Mouse (Mus musculus): Measurements from ENCODE around the gene Klhl18. TPM values are rescaled to one million over a fixed set of nuclear protein-coding genes. Genes with fewer than 3 reads are reported as not detected.
A peak's percentile ranks its signal among the peaks of the same experiment; 100 is the strongest.

Gene Klhl18
- polyA plus RNA-seq, 1 experiment from 2014 or later: 2.5 TPM

DNA sequence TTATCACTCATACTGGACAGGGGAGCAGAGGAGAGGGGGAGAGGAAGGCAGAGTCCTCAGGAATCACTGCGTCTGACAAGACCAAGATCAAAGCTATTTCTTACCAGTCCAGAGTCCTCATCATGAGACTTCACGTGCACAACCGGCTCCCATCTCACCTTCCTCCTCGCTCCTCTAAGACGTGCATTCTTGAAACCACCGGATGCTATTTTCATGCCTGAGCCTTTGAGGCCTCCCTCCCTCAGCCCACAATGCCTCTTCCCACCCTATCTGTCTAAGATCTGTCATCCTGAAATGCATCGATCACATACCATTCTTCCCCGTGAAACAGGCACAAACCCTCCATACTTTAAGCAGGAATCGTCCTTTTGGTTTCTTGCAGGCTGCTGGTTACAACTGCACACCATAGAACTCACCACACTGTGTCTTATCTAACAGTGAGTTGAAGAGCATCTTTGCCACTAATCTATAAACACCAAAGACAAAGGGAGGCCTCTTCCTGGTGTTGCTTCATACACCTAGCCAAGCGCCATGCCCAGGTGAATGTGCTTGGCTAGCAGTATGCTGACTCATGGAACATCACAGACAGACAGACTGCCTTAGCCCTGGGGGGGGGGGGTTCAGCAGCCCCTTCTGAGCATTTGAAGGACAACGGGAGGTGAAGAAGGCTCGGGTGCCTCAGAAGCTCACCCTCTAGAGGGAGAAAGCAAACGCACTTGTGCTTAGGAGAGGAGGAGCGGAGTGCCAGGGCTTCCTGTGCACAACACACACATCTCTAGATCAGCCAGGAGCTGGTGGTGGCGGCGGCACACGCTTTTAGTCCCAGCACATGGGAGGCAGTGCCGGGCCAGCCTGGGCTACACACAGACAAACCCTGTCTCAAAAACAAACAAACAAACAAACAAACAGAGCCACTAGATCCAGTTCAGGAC, 15.3 kb downstream of the Klhl18 start:
- no peak overlapping the region for H3K9ac ChIP-seq
- no peak overlapping the region for H3K27ac ChIP-seq (replicated peaks)
- no peak overlapping the region for H3K4me3 ChIP-seq (replicated peaks)
- no peaks in the 10 kb centered on the region for H3K36me3 ChIP-seq (replicated peaks)
- H3K4me1 ChIP-seq (replicated peaks): peaks cover 35% of the 10 kb centered on the region
- H3K4me2 ChIP-seq: no peak overlapping the region
- WGBS (ENCODE audit: insufficient replicate concordance): 27% methylated on average over 18 of the region's 18 CpGs
- no peaks in the 10 kb centered on the region for H3K27me3 ChIP-seq
- ATAC-seq (ENCODE audit: insufficient read depth): no peak; the same call in 1 of the 2 replicates
- no peaks in the 10 kb centered on the region for H3K9me3 ChIP-seq (replicated peaks)

DNA sequence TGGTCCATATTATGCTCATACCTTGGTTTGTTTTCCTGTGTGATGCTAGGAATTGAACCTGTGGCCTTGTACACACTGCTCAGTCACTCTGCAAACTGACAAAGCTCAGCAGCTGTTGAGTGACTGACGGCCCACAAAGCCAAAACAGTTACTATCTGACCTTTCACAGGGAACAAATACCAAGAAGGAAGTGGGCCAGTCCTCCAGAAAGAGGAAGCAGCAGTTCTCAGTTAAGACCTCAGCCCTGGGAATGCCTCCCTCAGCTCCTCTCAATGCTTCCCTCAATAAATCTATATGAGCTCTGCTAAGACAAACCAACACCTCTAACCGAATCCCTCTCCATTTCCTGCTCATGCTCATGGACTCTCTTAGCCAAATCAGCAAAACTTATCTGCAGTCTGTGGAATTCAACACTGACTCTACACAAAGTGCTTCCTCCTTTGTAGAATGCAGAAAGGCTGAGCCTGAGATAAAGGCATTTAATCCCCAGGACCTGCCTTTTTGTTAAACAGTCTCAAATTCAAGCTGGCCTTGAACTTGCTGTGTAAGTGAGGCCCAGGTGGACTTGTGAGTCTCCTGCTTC, 17.3 kb downstream of the Klhl18 start:
- Histone ChIP-seq H3K9ac (no peak overlapping the region), H3K4me1 (replicated peaks) (peaks cover 34% of the 10 kb centered on the region), H3K27ac (replicated peaks) (peak overlapping the region; percentile 72), H3K36me3 (replicated peaks) (no peaks in the 10 kb centered on the region), H3K27me3 (no peaks in the 10 kb centered on the region), H3K9me3 (replicated peaks) (no peaks in the 10 kb centered on the region), H3K4me3 (replicated peaks) (no peak overlapping the region), H3K4me2 (peak overlapping the region; percentile 15)
- 7% methylated on average over 2 of the region's 2 CpGs for WGBS (ENCODE audit: insufficient replicate concordance)
- ATAC-seq (ENCODE audit: insufficient read depth): peak; percentile 34; the same call in 1 of the 2 replicates

DNA sequence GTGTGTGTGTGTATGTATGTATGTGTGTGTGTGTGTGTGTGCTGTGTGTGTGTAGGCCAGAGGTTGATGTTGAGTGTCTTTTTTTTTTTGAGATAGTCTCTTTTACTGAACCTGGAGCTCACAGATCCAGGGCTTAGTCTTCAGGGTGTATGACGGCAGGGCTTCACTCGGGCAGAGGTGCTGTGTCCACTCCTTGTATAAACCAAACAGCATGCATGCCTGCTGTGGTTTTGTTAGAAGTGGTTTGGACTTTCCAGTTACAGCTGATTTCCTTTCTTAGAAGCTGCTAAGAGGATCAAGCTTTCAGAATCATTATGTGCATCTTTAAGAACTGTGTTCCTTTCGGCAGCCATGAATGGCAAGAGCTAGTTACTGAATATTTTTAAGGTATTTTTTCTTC, 18.6 kb downstream of the Klhl18 start:
- Histone ChIP-seq H3K4me1 (replicated peaks) (peaks cover 28% of the 10 kb centered on the region), H3K9ac (no peak overlapping the region), H3K9me3 (replicated peaks) (no peaks in the 10 kb centered on the region), H3K4me3 (replicated peaks) (no peak overlapping the region), H3K27me3 (no peaks in the 10 kb centered on the region), H3K27ac (replicated peaks) (no peak overlapping the region), H3K36me3 (replicated peaks) (no peaks in the 10 kb centered on the region), H3K4me2 (no peak overlapping the region)
- 62% methylated on average over 3 of the region's 3 CpGs for WGBS (ENCODE audit: insufficient replicate concordance)
- no peak for ATAC-seq (ENCODE audit: insufficient read depth)

DNA sequence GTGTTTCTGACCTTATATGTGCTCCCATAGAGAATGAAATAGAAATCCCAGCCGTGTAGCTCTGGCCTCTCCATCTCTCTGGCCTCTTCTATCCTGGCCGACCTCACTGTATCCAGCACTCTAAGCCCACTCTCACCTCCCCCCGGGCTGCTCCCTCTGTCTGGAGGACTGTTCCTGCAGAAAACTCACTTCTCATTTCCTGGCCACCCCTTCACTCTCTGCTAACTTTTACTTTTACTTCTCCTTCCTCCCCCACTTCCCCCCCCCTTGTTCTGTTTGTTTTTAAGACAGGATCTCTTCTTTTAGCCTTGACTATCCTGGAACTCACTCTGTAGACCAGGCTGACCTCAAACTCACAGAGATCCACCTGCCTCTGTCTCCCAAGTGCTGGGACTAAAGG, 24.0 kb downstream of the Klhl18 start:
- H3K4me2 ChIP-seq: no peak overlapping the region
- no peak overlapping the region for H3K4me3 ChIP-seq (replicated peaks)
- H3K36me3 ChIP-seq (replicated peaks): no peaks in the 10 kb centered on the region
- no peaks in the 10 kb centered on the region for H3K27me3 ChIP-seq
- no peaks in the 10 kb centered on the region for H3K9me3 ChIP-seq (replicated peaks)
- no peak overlapping the region for H3K27ac ChIP-seq (replicated peaks)
- no peak overlapping the region for H3K9ac ChIP-seq
- 33% methylated on average over 3 of the region's 3 CpGs for WGBS (ENCODE audit: insufficient replicate concordance)
- peaks cover 6% of the 10 kb centered on the region; the same call in 1 of the 2 replicates for H3K4me1 ChIP-seq (replicated peaks)
- no peak for ATAC-seq (ENCODE audit: insufficient read depth)

DNA sequence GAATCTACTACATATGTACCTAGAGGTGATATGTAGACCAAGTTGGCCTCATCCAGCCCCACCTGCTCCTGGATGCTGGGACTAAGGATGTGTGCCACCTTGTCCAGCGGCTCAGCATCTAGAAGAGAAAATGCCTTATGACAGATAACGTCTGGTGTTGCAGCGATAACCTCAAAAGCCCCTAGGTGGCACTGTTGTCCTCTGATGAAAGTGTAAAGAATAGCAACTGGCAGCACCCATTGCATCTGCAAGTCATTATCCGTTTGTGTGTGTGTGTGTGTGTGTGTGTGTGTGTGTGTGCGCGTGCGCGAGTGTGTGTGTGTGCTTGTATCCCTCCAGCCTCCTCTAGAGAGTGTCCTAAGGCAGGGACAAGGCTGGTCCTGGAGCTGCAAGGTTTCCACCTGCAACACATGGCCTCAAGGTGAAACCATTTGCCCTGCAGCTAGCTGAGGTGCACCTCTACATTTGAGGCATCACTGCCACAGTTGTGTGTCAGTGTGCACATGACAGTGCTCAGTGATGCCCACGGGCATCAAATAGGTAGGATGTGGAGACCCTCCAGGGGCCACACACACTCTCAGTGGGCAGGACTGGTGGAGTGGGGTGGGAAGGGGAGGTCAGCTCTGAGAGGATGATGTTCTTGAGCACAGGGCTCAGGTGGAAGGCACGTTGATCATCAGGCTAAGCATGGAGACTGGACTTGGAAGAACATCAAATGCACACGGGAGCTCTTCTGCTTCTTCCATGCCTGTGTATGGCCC, 27.5 kb downstream of the Klhl18 start:
- H3K27me3 ChIP-seq: no peaks in the 10 kb centered on the region
- no peak overlapping the region for H3K27ac ChIP-seq (replicated peaks)
- no peaks in the 10 kb centered on the region for H3K36me3 ChIP-seq (replicated peaks)
- H3K4me1 ChIP-seq (replicated peaks): peaks cover 6% of the 10 kb centered on the region; the same call in 1 of the 2 replicates
- H3K9me3 ChIP-seq (replicated peaks): no peaks in the 10 kb centered on the region
- H3K9ac ChIP-seq: no peak overlapping the region
- H3K4me2 ChIP-seq: no peak overlapping the region
- WGBS (ENCODE audit: insufficient replicate concordance): 15% methylated on average over 11 of the region's 11 CpGs
- peak; percentile 66 for ATAC-seq (ENCODE audit: insufficient read depth)
- no peak overlapping the region for H3K4me3 ChIP-seq (replicated peaks)

DNA sequence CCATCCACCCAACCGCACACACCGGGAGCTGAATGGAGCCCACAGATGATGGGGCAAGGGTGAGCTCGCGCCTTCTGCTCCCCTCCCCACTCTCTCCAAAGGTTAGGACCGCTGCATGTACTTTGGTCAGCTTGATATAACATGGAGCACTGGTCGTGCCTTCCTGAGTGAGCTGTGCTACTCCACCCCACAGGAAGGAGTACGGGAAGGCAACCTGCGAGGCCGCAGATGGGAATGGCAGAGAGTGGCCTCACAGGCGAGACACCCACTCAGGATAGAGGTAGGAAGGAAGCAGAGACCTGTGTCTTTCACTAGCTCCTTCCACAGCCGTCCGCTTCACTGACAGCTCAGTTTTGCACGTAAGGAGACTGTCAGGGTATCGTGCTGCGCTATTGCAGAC, 28.1 kb downstream of the Klhl18 start:
- H3K9ac ChIP-seq: no peak overlapping the region
- no peak overlapping the region for H3K4me2 ChIP-seq
- H3K36me3 ChIP-seq (replicated peaks): no peaks in the 10 kb centered on the region
- H3K27ac ChIP-seq (replicated peaks): no peak overlapping the region
- 69% methylated on average over 15 of the region's 15 CpGs for WGBS (ENCODE audit: insufficient replicate concordance)
- no peak for ATAC-seq (ENCODE audit: insufficient read depth)
- no peak overlapping the region for H3K4me3 ChIP-seq (replicated peaks)
- H3K27me3 ChIP-seq: no peaks in the 10 kb centered on the region
- peaks cover 6% of the 10 kb centered on the region; the same call in 1 of the 2 replicates for H3K4me1 ChIP-seq (replicated peaks)
- no peaks in the 10 kb centered on the region for H3K9me3 ChIP-seq (replicated peaks)

DNA sequence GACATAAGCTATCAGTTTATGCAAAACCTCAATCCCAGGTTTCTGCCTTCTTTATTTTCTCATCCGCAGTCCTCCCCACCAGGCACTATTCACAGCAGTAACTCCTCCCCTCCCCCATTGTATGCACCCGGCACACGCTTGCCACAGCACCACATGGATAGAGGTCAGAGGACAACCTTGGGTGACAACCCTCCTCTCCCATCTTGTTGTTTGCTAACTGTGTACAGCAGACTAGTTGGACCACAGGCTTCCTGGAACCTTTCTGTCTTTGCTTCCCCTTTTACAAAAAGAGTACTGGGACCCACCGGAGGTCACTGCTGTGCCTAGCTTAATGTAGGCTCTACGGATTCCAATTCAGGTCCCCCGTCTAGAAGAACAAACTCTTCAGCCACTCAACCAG, 35.9 kb downstream of the Klhl18 start:
- H3K9me3 ChIP-seq (replicated peaks): no peaks in the 10 kb centered on the region
- no peak overlapping the region for H3K27ac ChIP-seq (replicated peaks)
- H3K4me2 ChIP-seq: no peak overlapping the region
- H3K27me3 ChIP-seq: no peaks in the 10 kb centered on the region
- H3K4me3 ChIP-seq (replicated peaks): no peak overlapping the region
- H3K9ac ChIP-seq: no peak overlapping the region
- no peak for ATAC-seq (ENCODE audit: insufficient read depth)
- 31% methylated on average over 6 of the region's 6 CpGs for WGBS (ENCODE audit: insufficient replicate concordance)
- 0 out of 2 replicates have a peak, but pooled peaks cover 4% of the 10 kb centered on the region for H3K36me3 ChIP-seq (replicated peaks)
- H3K4me1 ChIP-seq (replicated peaks): peaks cover 10% of the 10 kb centered on the region

DNA sequence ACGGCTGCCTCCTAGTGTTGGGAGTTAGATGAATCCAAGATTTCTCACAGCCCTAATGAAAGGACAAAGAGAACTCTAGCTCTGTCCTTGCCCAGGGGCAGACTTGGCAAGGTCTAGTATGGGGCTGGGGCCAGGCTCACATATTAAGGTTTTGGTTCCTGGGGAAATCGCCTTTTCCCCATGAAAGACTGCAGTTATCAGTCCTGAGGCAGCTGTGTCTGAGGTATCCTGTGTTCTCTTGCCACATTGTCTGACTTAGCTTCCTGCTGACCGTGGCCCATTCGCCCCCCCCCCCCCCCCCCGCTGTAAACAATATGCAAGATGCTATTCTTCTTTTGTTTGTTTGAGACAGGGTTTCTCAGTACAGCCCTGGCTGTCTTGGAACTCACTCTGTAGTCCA, 36.4 kb downstream of the Klhl18 start:
- Histone ChIP-seq H3K36me3 (replicated peaks) (0 out of 2 replicates have a peak, but pooled peaks cover 4% of the 10 kb centered on the region), H3K27me3 (no peaks in the 10 kb centered on the region), H3K4me1 (replicated peaks) (peaks cover 10% of the 10 kb centered on the region), H3K4me3 (replicated peaks) (no peak overlapping the region), H3K27ac (replicated peaks) (no peak overlapping the region), H3K9me3 (replicated peaks) (no peaks in the 10 kb centered on the region), H3K9ac (no peak overlapping the region), H3K4me2 (no peak overlapping the region)
- WGBS (ENCODE audit: insufficient replicate concordance): 9% methylated on average over 4 of the region's 5 CpGs
- ATAC-seq (ENCODE audit: insufficient read depth): no peak

DNA sequence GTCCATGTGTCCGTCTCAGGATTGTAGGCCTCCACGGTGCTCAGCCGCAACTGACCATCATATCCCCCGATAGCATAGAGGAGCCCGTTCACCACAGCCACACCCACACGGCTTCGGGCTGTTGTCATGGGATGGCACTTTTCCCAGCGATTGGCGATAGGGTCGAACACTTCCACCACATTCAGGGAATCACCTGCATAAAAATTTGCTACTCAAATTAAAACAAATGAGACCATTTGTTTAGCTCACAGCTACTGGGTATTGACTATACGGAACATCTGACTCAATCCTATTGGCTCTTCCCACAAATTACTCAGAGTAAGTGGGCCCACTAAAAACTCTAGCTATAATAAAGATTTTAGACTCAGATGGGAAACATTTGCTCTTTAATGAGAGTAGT, 40.5 kb downstream of the Klhl18 start:
- H3K36me3 ChIP-seq (replicated peaks): 0 out of 2 replicates have a peak, but pooled peaks cover 4% of the 10 kb centered on the region
- H3K4me3 ChIP-seq (replicated peaks): no peak overlapping the region
- peaks cover 10% of the 10 kb centered on the region for H3K4me1 ChIP-seq (replicated peaks)
- no peak overlapping the region for H3K27ac ChIP-seq (replicated peaks)
- no peak overlapping the region for H3K4me2 ChIP-seq
- no peak for ATAC-seq (ENCODE audit: insufficient read depth)
- H3K9me3 ChIP-seq (replicated peaks): no peaks in the 10 kb centered on the region
- no peaks in the 10 kb centered on the region for H3K27me3 ChIP-seq
- no peak overlapping the region for H3K9ac ChIP-seq
- 77% methylated on average over 11 of the region's 11 CpGs for WGBS (ENCODE audit: insufficient replicate concordance)

DNA sequence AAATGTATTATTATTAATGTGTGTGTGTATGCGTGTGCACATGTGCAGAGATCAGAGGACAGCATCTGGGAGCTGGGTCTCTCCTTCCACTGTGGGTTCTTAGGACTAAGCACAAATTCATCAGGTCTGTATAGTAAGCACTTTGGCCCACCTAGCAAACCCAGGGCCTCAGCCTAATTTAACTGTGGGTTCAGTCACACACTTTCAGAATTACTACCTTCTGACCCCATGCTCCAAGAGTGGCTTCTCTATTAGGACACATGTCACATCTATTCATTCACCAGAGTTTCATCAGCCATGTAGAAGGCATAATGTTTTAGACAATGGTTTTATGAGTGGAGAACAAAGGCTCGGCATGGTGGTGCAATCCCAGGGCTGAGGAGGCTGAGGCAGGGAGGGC, 43.4 kb downstream of the Klhl18 start:
- ATAC-seq (ENCODE audit: insufficient read depth): no peak
- H3K27ac ChIP-seq (replicated peaks): no peak overlapping the region
- H3K9ac ChIP-seq: no peak overlapping the region
- H3K27me3 ChIP-seq: no peaks in the 10 kb centered on the region
- no peak overlapping the region for H3K4me3 ChIP-seq (replicated peaks)
- no peaks in the 10 kb centered on the region for H3K9me3 ChIP-seq (replicated peaks)
- no peak overlapping the region for H3K4me2 ChIP-seq
- H3K4me1 ChIP-seq (replicated peaks): no peaks in the 10 kb centered on the region
- 0 out of 2 replicates have a peak, but pooled peaks cover 4% of the 10 kb centered on the region for H3K36me3 ChIP-seq (replicated peaks)
- 67% methylated on average over 2 of the region's 2 CpGs for WGBS (ENCODE audit: insufficient replicate concordance)

DNA sequence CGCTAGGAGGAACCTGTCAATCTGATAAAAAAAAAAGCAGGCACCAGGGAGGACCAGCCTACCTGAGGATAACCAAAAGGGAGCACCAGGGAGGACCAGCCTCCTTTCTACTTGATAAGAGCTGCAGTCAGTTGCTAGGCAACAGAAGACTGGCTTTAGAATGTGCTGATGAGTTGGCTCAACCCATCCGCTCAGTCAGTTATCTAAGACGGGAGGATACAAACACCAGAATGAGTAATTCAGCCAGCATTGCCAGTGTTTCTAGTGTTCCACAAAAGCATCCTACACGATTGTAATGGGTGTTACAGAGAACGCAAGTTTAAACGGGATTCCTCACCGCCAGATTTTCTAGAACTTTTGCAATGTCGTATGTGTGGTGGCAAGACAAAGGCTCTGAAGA, 45.3 kb downstream of the Klhl18 start:
- WGBS (ENCODE audit: insufficient replicate concordance): 67% methylated on average over 8 of the region's 8 CpGs
- no peak overlapping the region for H3K4me2 ChIP-seq
- H3K36me3 ChIP-seq (replicated peaks): no peaks in the 10 kb centered on the region
- H3K27ac ChIP-seq (replicated peaks): no peak overlapping the region
- H3K4me1 ChIP-seq (replicated peaks): no peaks in the 10 kb centered on the region
- no peak for ATAC-seq (ENCODE audit: insufficient read depth)
- H3K9me3 ChIP-seq (replicated peaks): no peaks in the 10 kb centered on the region
- no peak overlapping the region for H3K4me3 ChIP-seq (replicated peaks)
- no peak overlapping the region for H3K9ac ChIP-seq
- H3K27me3 ChIP-seq: no peaks in the 10 kb centered on the region

All from liver, embryonic 15.5 days (tissue).